Comparison of ENCODE assay signal across 8 mouse cellular contexts in genomic region chr12:32378528-32379295, GRCm38 (mm10). TPM values are rescaled to one million over a fixed set of nuclear protein-coding genes. Genes with fewer than 3 reads are reported as not detected.
DNase-seq lines count a peak whose midpoint lies in the region; ATAC-seq and TF ChIP-seq lines count a peak whose summit lies in the region.

Ccdc71l (plus strand) TSS chr12:32378704.

- peaks cover 25% of the 10 kb centered on the region for H3K4me1 ChIP-seq in erythroblast, embryonic 14.5 days (ENCODE audit: control insufficient read depth)
- peaks cover 6% of the 10 kb centered on the region for H3K4me1 ChIP-seq in heart, embryonic 11.5 days (ENCODE audit: control insufficient read depth, insufficient read depth, low read length)
- peaks cover 7% of the 10 kb centered on the region; the same call in 1 of the 2 replicates for H3K4me1 ChIP-seq in kidney, postnatal 0 days (replicated peaks; ENCODE audit: insufficient read depth, low read length)
- 0 out of 2 replicates have a peak, but pooled peaks cover 5% of the 10 kb centered on the region for H3K4me1 ChIP-seq in liver, embryonic 11.5 days (replicated peaks; ENCODE audit: control insufficient read depth, insufficient read depth, low read length)
- peaks cover 14% of the 10 kb centered on the region; the same call in 1 of the 2 replicates for H3K4me1 ChIP-seq in stomach, embryonic 14.5 days (ENCODE audit: control insufficient read depth, insufficient read depth, low read length)

- H3K9ac ChIP-seq in heart, embryonic 11.5 days (ENCODE audit: low read depth, low read length): peak within 1 kb of the TSS; percentile 90
- peak within 1 kb of the TSS; percentile 84 for H3K9ac ChIP-seq in kidney, postnatal 0 days (ENCODE audit: low read depth, low read length)
- peak within 1 kb of the TSS; percentile 96 for H3K9ac ChIP-seq in liver, embryonic 11.5 days (ENCODE audit: low read depth, low read length)
- peak within 1 kb of the TSS; percentile 87 for H3K9ac ChIP-seq in stomach, embryonic 14.5 days (replicated peaks; ENCODE audit: low read depth, low read length)

- no peaks in the 10 kb centered on the region for H3K9me3 ChIP-seq in erythroblast, embryonic 14.5 days (ENCODE audit: control insufficient read depth, low read length)
- no peaks in the 10 kb centered on the region for H3K9me3 ChIP-seq in heart, embryonic 11.5 days (replicated peaks; ENCODE audit: control insufficient read depth, low read length)
- H3K9me3 ChIP-seq in kidney, postnatal 0 days (replicated peaks; ENCODE audit: low read length): no peaks in the 10 kb centered on the region
- H3K9me3 ChIP-seq in liver, embryonic 11.5 days (ENCODE audit: control insufficient read depth, low read length): no peaks in the 10 kb centered on the region
- no peaks in the 10 kb centered on the region for H3K9me3 ChIP-seq in stomach, embryonic 14.5 days (ENCODE audit: control insufficient read depth, low read depth, low read length)

- peak within 1 kb of the TSS; percentile 96 for H3K27ac ChIP-seq in heart, embryonic 11.5 days (ENCODE audit: low read depth, low read length)
- H3K27ac ChIP-seq in kidney, postnatal 0 days: peak within 1 kb of the TSS; percentile 96
- peak within 1 kb of the TSS; percentile 98 for H3K27ac ChIP-seq in liver, embryonic 11.5 days (ENCODE audit: low read depth, low read length)
- H3K27ac ChIP-seq in stomach, embryonic 14.5 days (ENCODE audit: low read length): peak within 1 kb of the TSS; percentile 94

- TF ChIP-seq POLR2A in brain, embryonic 14.5 days (IDR thresholded peaks at IDR 0.05; ENCODE audit: borderline replicate concordance, extremely low read depth, insufficient read depth, insufficient read length, poor library complexity, severe bottlenecking): peak; percentile 85

- H3K36me3 ChIP-seq in erythroblast, embryonic 14.5 days (ENCODE audit: control insufficient read depth): peaks cover 24% of the 10 kb centered on the region
- no peaks in the 10 kb centered on the region for H3K36me3 ChIP-seq in heart, embryonic 11.5 days (ENCODE audit: control insufficient read depth, insufficient read depth, low read length)
- no peaks in the 10 kb centered on the region for H3K36me3 ChIP-seq in kidney, postnatal 0 days (ENCODE audit: insufficient read depth, low read length)
- H3K36me3 ChIP-seq in liver, embryonic 11.5 days (ENCODE audit: control insufficient read depth, insufficient read depth, low read length): no peaks in the 10 kb centered on the region
- H3K36me3 ChIP-seq in stomach, embryonic 14.5 days (ENCODE audit: control insufficient read depth, insufficient read depth, low read length): no peaks in the 10 kb centered on the region

- TF ChIP-seq CTCF in brain, embryonic 14.5 days (IDR thresholded peaks at IDR 0.05; ENCODE audit: borderline replicate concordance, extremely low read depth, insufficient read depth, insufficient read length): no peak
- no peak for TF ChIP-seq CTCF in kidney, postnatal 0 days (IDR thresholded peaks at IDR 0.05; ENCODE audit: low read depth)

- WGBS in heart, embryonic 11.5 days (ENCODE audit: insufficient replicate concordance): 1% methylated on average over 52 of the region's 78 CpGs
- WGBS in kidney, postnatal 0 days: under 1% methylated on average over 74 of the region's 78 CpGs
- under 1% methylated on average over 76 of the region's 78 CpGs for WGBS in liver, embryonic 11.5 days
- under 1% methylated on average over 65 of the region's 78 CpGs for WGBS in stomach, embryonic 14.5 days

- H3K27me3 ChIP-seq in erythroblast, embryonic 14.5 days (ENCODE audit: control insufficient read depth): peaks cover 10% of the 10 kb centered on the region
- H3K27me3 ChIP-seq in heart, embryonic 11.5 days (ENCODE audit: control insufficient read depth, insufficient read depth, low read length): no peaks in the 10 kb centered on the region
- H3K27me3 ChIP-seq in kidney, postnatal 0 days (ENCODE audit: insufficient read depth, low read length): no peaks in the 10 kb centered on the region
- no peaks in the 10 kb centered on the region for H3K27me3 ChIP-seq in liver, embryonic 11.5 days (replicated peaks; ENCODE audit: control insufficient read depth, insufficient read depth, low read length)
- no peaks in the 10 kb centered on the region for H3K27me3 ChIP-seq in stomach, embryonic 14.5 days (ENCODE audit: control insufficient read depth, insufficient read depth, low read length)

- peak within 1 kb of the TSS; percentile 99 for H3K4me3 ChIP-seq in erythroblast, embryonic 14.5 days (replicated peaks)
- peak within 1 kb of the TSS; percentile 84 for H3K4me3 ChIP-seq in heart, embryonic 11.5 days (ENCODE audit: low read depth, low read length)
- peak within 1 kb of the TSS; percentile 74 for H3K4me3 ChIP-seq in kidney, postnatal 0 days (replicated peaks; ENCODE audit: low read depth, low read length)
- peak within 1 kb of the TSS; percentile 90 for H3K4me3 ChIP-seq in liver, embryonic 11.5 days (ENCODE audit: low read depth, low read length)
- H3K4me3 ChIP-seq in stomach, embryonic 14.5 days (ENCODE audit: low read depth, low read length): peak within 1 kb of the TSS; percentile 75

- DNase-seq in B cell, adult 2 months: peak; percentile 90 to 91
- DNase-seq in brain, embryonic 14.5 days (ENCODE audit: low read depth): peak; percentile 96
- DNase-seq in kidney, postnatal 0 days (ENCODE audit: low spot score): peak; percentile 93
- DNase-seq in liver, embryonic 11.5 days (ENCODE audit: low spot score): peak; percentile 86
- peak; percentile 88 for DNase-seq in naive thymus-derived CD4-positive, alpha-beta T cell, adult 2 months (ENCODE audit: low read depth)

- H3K4me2 ChIP-seq in heart, embryonic 11.5 days: peak within 1 kb of the TSS; percentile 73
- peak within 1 kb of the TSS; percentile 86 for H3K4me2 ChIP-seq in kidney, postnatal 0 days (ENCODE audit: low read length)
- H3K4me2 ChIP-seq in liver, embryonic 11.5 days: peak within 1 kb of the TSS; percentile 79
- H3K4me2 ChIP-seq in stomach, embryonic 14.5 days (replicated peaks; ENCODE audit: low read depth, low read length): peak within 1 kb of the TSS; percentile 71

- peak; percentile 83 for ATAC-seq in heart, embryonic 11.5 days (replicated peaks; ENCODE audit: insufficient number of reproducible peaks, low FRiP score, low TSS enrichment)
- ATAC-seq in kidney, postnatal 0 days (replicated peaks; ENCODE audit: low FRiP score, low read depth): peak; percentile 86
- peak; percentile 85 for ATAC-seq in liver, embryonic 11.5 days (replicated peaks; ENCODE audit: low FRiP score)
- peak; percentile 86 for ATAC-seq in stomach, embryonic 14.5 days (ENCODE audit: insufficient number of reproducible peaks, insufficient read depth, low FRiP score, low read depth)

RNA-seq across cellular contexts. Expression of gene Ccdc71l, which starts in this region (rescaled TPM):
- polyA plus RNA-seq in brain, embryonic 14.5 days (2012; rRNA removed): 13.5 and 14.2 TPM in 2 replicates
- polyA plus RNA-seq in erythroblast, embryonic 14.5 days (2012): 10.5 and 13.1 TPM in 2 replicates
- polyA plus RNA-seq in heart, embryonic 11.5 days (2014; fragmentation: Nextera tagmentation; extraction: Ambion mirVana): 3.9 and 4.2 TPM in 2 replicates
- polyA plus RNA-seq in kidney, postnatal 0 days (2015; fragmentation: Nextera tagmentation; extraction: Ambion mirVana): 2.6 and 3.7 TPM in 2 replicates
- polyA plus RNA-seq in liver, embryonic 11.5 days (2014; fragmentation: Nextera tagmentation; extraction: Ambion mirVana): 5.5 and 5.8 TPM in 2 replicates
- 4.0 and 4.3 TPM in 2 replicates for polyA plus RNA-seq in stomach, embryonic 14.5 days (2014; fragmentation: Nextera tagmentation; extraction: Ambion mirVana)

Comparison
In these comparisons a context has a peak if more than half of its experiments do, and no peak if none do; other contexts are left out.
1. Peak in every context shown above with its lines: DNase-seq, ATAC-seq, H3K4me3 ChIP-seq and H3K27ac ChIP-seq.